Mouse (Mus musculus): ENCODE data around the gene Lurap1l. TPM values are rescaled to one million over a fixed set of nuclear protein-coding genes. Genes with fewer than 3 reads are reported as not detected.

Lurap1l gene
- total RNA-seq, 2 experiments from 2014 or later: 2.9 to 3.2 TPM

DNA sequence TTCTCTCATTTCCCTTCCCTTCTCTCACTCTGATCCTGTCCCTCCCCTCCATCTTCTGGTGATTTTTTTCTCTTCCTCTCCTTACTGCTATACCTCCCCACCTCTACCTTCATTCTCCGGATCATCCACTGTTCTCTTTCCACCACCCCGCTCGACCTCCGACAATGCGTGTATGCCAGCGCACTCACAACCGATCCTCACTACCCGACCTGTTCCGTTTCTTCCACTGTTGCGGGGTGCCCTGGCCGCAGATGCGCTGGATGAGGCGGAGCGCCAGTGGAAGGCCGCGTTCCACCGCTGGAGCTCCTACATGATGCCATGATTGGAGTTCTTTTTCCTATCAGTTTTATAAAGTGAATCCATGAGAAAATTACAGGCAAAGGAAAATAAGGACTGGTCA is 57.1 kb downstream of the Lurap1l start:
- no peak for DNase-seq
- intact Hi-C loops (cut with DNase I): no loop called here

DNA sequence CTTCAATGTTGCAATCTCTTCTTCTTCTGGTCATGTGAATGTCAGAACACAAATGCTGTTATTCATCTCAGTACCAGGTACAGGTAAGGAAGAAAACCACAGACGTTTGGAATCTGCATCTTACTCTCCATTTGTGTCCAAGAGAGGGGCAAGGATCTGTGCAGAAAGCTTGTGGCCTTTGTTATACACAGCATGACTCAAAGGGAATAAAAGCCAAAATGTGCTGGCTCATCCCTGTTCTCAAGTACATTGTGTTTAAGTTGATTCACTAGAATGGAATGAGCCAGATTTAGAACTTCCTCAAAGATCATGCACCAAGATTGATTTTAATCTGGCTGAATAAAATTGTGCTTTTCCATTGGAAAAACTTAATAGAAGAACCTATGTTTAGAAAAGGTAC is 61.4 kb downstream of the Lurap1l start:
- intact Hi-C loops (cut with DNase I): no loop called here
- DNase-seq: no peak

- no peak for DNase-seq
- intact Hi-C loops (cut with DNase I): no loop called here
Measured at GRCm38 (mm10) chr4:80973896-80974295, 63.5 kb downstream of the Lurap1l start.

DNA sequence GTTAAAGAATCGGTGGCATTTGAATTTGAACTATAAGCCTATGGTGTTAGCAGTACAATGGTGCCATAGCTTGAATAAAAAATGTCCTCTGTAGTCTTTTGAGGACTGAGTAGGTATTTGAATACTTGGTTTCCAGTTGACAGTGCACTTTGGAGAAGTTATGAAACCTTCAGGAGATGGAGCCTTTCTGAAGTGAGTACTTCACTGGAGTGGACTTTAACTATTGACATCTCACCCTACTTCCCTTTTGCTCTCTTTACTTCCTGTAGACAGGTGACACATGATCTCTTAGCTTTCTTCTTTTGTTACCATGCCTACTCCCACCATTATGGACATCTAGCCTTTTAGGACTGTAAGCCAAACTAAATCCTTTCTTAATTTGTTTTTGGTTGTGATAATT is 80.4 kb downstream of the Lurap1l start:
- intact Hi-C loops (cut with DNase I): no loop called here
- no peak for DNase-seq

- intact Hi-C loops (cut with DNase I): no loop called here
- DNase-seq: no peak
Measured at GRCm38 (mm10) chr4:81003528-81003927, 93.1 kb downstream of the Lurap1l start.

Small RNA genes lying within 50 kb of the gene (microRNA-seq; reads per million reads assigned to microRNA genes)
- gene Gm27452: 0 reads per million in 2 experiments

Other genes starting within 250 kb of the Lurap1l start
- under 1 TPM; 0.15 to 0.38 TPM for gene Tyrp1, start 76.5 kb upstream of the Lurap1l start, total RNA-seq (2021)

Data from heart, postnatal 14 days (tissue).